Mouse (Mus musculus) kidney, adult 2 months (tissue): ENCODE results near the gene Sh3glb2.

Source experiments
- CTCF ChIP-seq: fragments of 200-500 bp; conservative IDR thresholded peaks from 2 replicates; pipeline ENCODE4 v1.5.1; 2011; ENCODE audit warnings: low read depth, mild to moderate bottlenecking, control low read depth, low read length, moderate library complexity, mixed read lengths; ENCODE audit not compliant: insufficient read depth, insufficient read length
- POLR2A ChIP-seq: fragments of 200-500 bp; IDR thresholded peaks from one replicate; pipeline ENCODE4 v1.6.1; 2011; ENCODE audit warnings: low read depth, low read length, control low read depth

- TF ChIP-seq CTCF, result 0 out of 2 replicates have a peak, but pooled peaks have one; percentile 2
- TF ChIP-seq POLR2A, result peak; percentile 55
Measured at GRCm38 (mm10) chr2:30363773-30364650, 4.9 kb upstream of the Sh3glb2 start, which contains the start of gene Miga2.
